Mouse (Mus musculus): ENCODE data around the gene Pycr1.
"Not testable (repeated sequence)": the region's sequence is repeated elsewhere in the genome, so short reads cannot be mapped to it uniquely, and the experiment has no call there.

Pycr1 gene

GRCm38 (mm10) chr11:120643601-120643987 is at the start of gene Pycr1:
Gene Pycr1, minus strand, starts transcription at chr11:120643769.
- peak; percentile 93 for DNase-seq

DNA sequence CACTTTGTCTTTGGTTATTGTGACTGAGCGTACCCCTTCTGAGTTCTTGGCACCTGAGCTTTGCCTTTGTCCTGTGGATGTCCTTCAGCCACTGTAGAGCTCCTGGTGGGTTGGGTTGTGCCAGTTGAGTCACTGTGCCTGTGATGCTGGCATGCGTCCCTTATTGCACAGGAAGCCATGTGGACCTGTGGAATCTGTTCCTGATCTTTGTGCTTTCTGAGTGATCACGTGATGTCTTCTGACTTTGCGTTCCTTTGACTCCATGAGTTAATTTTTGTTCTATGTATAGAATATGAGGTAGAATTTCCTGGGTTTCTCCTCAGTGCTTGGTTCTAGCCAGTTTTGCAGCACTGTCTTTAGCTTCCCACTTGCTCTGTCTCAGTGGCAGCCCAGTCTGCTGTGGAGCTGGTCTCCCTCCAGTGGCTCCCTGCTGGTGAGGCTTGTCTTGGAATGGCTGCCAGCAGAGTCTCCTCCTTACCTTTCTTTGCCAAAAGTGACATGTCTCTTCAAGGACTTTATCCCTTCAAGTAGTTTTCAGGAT is 49.0 kb upstream of the Pycr1 start:
- DNase-seq, result no peak

GRCm38 (mm10) chr11:120689365-120689764 is 45.8 kb upstream of the Pycr1 start:
- DNase-seq, result no peak

- no peak for DNase-seq
These were observed 43.2 kb upstream of the Pycr1 start for GRCm38 (mm10) chr11:120686650-120687272.

- DNase-seq, result no peak
These were observed 41.1 kb upstream of the Pycr1 start for GRCm38 (mm10) chr11:120684660-120685059.

DNA sequence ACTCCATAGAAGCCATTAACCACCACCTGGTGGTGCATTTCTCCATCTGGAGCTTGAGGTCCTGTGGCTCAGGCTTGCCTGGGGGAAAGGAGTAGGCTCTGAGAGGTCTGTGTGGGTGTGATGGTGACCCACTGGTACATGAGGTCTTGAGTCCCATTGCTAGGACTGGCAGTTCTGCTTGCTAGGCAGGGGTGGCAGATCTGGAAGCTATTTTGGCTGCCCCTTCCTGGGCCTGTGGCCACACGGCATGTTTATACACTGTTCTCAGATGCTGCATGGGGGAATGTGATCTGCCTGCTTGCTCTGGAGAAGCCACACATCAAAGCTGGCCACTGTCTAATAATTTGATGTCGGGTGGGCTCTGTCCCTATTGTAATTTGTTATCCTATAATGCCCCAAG is 40.5 kb upstream of the Pycr1 start:
- no peak for DNase-seq

DNA sequence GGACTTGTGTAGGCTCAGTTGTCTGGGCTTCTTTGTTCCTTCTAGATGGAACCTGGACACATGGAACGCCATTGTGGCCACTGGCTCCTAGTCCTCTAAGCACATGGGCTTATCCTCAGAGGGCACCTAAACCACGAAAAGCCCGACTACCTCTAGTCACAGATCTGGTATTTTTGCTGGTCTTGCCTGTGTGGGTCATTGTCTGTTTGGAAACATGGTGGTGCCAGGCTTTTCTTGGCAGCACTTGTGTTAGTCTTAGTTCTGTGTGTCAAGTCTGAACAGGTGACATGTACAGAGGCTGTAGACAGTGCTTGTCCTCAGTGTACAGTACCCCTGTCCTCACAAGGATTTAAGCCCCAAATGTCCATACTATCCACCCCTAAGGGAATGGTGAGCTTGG is 40.0 kb upstream of the Pycr1 start:
- DNase-seq, result no peak

GRCm38 (mm10) chr11:120682683-120683082 is 39.1 kb upstream of the Pycr1 start:
- no peak for DNase-seq

DNA sequence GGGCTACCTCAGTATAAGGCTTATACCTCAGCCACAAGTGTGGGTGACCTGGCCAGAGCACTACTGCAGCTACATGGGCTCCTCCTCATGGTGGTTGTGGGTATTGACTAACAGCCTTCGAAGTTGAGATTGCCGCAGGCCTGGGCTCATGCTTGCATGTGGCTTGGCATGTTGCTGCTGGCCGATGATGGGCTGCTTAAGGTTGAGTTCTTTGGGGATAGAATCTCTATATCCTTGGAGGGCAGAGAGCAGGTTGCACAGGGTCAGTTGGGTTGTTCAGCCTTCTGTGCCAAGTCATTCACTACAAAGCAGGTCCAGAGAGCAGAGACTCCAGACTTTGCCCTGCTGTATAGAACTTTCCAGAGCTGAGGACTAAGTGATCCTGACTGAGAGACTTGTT is 36.3 kb upstream of the Pycr1 start:
- no peak for DNase-seq

- no peak for DNase-seq
These were observed 33.4 kb upstream of the Pycr1 start for GRCm38 (mm10) chr11:120676951-120677350.

GRCm38 (mm10) chr11:120675875-120676274 is 32.3 kb upstream of the Pycr1 start:
- DNase-seq, result not testable (repeated sequence)

DNA sequence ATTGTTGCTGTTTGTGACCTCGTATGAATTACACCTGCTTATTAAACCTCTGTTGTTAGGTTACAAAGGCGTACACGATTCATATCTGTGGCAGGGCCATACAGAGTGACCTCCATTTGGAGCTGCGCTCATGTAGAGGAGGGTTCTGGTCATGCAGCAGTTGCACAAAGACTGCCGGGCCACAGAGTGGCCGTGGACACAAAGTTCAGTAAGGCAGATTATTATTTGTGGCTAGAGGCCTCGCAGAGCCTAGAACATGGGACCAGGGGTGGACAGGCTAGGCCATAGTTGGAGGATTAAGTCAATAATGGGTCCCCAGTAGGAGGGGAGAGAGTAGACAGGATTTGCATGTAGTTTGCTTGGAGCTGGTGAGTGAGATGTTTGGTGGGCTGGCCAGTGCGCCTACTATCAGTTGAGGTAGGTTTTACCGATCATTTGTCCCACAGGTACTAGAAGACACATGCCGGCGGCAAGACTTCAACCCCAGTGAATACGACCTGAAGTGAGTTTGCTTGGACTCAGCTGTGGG is 30.1 kb upstream of the Pycr1 start:
- DNase-seq, result no peak

- peak; percentile 87 to 94 for DNase-seq
These were observed 29.4 kb upstream of the Pycr1 start, which contains the start of gene Aspscr1 for GRCm38 (mm10) chr11:120672687-120673593. Gene Aspscr1, plus strand, starts transcription at chr11:120672973.

- no peak for DNase-seq
These were observed 23.0 kb upstream of the Pycr1 start for GRCm38 (mm10) chr11:120666617-120667016.

GRCm38 (mm10) chr11:120665406-120665805 is 21.8 kb upstream of the Pycr1 start:
- no peak for DNase-seq

DNA sequence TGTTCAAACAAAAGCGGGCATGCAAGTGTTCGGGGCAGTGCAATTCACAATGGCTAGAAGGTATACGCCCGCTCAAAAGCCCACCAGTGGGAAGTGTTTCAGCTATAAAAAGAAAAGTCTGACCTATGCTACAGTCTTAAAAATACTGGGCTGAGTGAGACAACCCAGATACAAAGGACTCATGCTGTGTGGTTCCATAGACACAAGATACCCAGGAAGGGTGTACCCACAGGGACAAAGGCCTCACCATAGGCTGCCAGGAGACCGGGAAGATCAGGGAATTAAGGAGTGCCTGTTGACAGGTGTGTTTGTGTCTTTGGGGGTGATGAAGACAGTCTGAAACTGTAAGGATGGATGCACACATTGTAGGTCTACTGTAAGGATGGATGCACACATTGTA is 20.1 kb upstream of the Pycr1 start:
- DNase-seq, result no peak

- no peak for DNase-seq
These were observed 19.2 kb upstream of the Pycr1 start for GRCm38 (mm10) chr11:120662759-120663158.

- no peak for DNase-seq
These were observed 17.5 kb upstream of the Pycr1 start, which contains the start of gene Notum for GRCm38 (mm10) chr11:120661076-120661460. Gene Notum, minus strand, starts transcription at chr11:120661175.

DNA sequence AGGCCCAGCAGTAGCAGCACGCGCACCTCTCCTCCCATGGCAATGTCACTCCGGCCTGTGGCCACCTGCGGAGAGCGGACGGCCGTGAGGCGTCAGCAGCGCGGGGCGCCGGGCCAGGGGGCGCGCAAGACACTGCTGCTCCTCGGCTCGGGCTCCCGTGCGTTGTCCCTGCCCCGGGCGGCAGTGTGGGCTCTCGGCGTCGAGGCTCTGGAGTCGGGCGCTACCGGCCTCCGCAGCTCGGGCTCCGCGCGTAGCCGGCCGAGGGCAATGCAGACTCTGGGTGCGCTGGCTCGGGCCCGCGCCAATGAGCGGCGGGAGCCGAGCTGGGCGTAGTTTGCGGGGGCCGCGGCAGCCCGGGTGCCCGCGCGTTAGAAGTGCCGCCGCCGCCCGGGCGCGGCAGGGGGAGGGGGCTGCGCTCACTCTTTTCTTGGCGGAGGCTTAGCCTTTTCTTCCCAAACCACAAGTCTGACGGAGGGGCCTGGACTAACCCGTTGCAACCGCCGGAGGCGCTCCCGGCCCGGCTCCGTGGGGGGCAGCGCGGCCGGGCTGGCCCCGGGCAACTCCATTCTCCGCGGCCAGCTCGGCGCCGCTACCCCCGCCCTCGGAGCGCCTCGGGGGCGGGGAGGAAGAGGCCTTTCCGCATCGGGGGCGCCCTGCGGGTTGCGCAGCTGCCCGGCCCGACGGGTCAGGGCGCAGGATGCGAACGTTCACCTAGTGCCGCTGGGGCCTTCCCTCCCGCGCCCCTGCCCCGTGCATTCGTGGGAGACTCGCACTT is 16.9 kb upstream of the Pycr1 start:
- peak in 1 of 2 experiments; percentile 22 for DNase-seq

- peak in 1 of 2 experiments; percentile 16 for DNase-seq
These were observed 16.1 kb upstream of the Pycr1 start for GRCm38 (mm10) chr11:120659509-120660300.

- peak; percentile 56 to 70 for DNase-seq
These were observed 15.4 kb upstream of the Pycr1 start for GRCm38 (mm10) chr11:120658876-120659410.

Measured in cerebellum, postnatal 36 days (tissue).